Mouse (Mus musculus): ENCODE results near the gene Hes7.

The Hes7 gene

GRCm38 (mm10) chr11:69150444-69150843 is 30.2 kb downstream of the Hes7 start:
- DNase-seq (ENCODE audit: low spot score in 2 of 2), result peak in 1 of 2 experiments; percentile 50

DNA sequence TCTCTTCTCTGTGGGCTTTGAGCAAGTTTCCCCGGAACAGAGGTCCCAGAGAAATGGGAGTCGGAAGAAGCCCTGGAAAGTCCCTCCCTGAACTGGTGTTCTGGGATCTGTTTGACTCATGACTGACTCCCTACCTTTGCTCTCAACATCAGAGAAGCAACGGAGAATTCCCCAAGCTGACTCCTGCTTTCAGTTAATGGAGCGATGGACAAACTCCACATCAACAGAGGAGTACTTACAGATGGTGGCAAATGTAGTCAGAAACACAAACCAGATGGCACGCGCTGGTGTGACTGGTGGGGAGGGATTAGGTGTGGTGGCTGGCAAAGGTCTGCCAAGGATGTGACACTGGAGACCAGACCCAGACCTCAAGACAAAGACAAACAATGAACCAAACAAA is 30.8 kb downstream of the Hes7 start:
- no peak for DNase-seq (ENCODE audit: low spot score in 2 of 2)

GRCm38 (mm10) chr11:69153831-69154230 is 33.6 kb downstream of the Hes7 start:
- DNase-seq (ENCODE audit: low spot score in 2 of 2), result no peak

DNA sequence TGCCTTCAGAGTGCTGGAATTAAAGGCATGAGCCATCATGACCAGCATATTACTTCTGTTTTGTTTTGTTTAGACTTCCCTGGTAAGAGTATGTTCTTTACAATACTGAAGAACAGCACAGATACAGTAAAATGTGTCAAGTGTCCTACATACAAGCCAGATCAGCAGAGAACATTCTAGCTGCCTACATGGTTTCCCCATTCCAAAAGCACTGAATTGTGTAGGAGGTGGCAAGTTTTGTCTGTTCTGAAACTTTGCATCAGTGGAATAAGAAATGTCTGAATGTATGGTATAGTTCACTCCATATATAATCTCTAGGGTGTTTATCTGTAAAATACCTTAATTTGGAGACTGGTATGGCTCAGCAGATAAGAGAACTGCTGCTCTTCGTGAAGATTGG is 35.1 kb downstream of the Hes7 start:
- DNase-seq (ENCODE audit: low spot score in 2 of 2), result no peak

DNA sequence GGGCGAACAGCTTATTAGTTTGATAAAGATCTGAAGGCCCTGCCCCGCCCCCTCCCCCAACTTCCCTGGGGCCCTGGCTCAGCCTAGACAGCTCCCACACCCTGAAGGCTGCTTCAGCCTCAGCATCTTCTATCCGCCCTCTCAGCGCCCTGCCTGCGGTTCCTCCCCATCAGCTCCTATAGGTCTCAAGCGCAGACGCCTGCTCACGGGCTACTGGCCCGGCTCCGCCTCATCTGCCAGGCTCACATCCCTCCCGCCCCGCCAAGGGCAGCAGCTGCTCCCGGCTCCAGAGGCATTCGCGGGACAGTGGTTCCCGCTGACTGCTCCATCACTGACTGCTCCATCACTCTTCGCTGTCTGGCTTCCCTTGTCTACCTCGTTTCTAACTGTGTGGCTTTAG is 36.6 kb downstream of the Hes7 start, which contains the start of gene Alox12b:
Gene Alox12b (plus strand): TSS at position 190 of the 400 bp plus-strand sequence.
- no peak for DNase-seq (ENCODE audit: low spot score in 2 of 2)

GRCm38 (mm10) chr11:69169313-69169712 is 49.1 kb downstream of the Hes7 start:
- no peak for DNase-seq (ENCODE audit: low spot score in 2 of 2)

GRCm38 (mm10) chr11:69171626-69172025 is 51.4 kb downstream of the Hes7 start:
- peak; percentile 38 to 64 for DNase-seq (ENCODE audit: low spot score in 2 of 2)

DNA sequence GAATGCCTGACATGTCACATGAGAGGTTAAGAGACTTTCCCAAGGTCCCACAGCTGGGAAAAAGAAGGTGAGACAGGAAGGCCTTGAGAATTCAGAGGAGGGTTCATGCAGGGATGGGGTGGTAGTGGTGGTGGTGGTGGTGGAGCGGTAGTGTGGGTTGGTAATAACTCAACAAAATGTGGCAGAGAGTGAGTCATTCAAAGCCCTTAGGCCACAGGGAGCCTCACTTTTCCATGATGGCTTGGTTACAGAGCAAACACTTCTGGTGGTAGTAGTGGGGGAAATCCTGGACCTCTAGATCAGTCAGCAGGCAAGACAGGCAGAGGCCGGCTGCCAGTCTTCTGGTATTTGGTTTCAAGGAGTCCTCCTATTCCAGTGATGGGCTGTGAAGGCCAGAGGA is 52.4 kb downstream of the Hes7 start:
- no peak for DNase-seq (ENCODE audit: low spot score in 2 of 2)
